Mouse (Mus musculus) adrenal gland, adult 18-20 months (tissue): ENCODE measurements around the gene Tmem41b. TPM values are rescaled to one million over a fixed set of nuclear protein-coding genes. Genes with fewer than 3 reads are reported as not detected.
"Not testable (repeated sequence)": the region's sequence is repeated elsewhere in the genome, so short reads cannot be mapped to it uniquely, and the experiment has no call there.

ENCODE experiments used
- DNase-seq, 2 experiments: peaks; one replicate each; pipeline ENCODE4 v3.0.0; 2021 to 2022; ENCODE audit warnings: low spot score in 2 of 2
- total RNA-seq, 2 experiments: library from RNA; stranded (reverse); gene quantifications; 1 replicate in 1 of 2; 2 replicates in 1 of 2; pipeline ENCODE4 v1.2.3; 2021

The Tmem41b gene
- total RNA-seq, 2 experiments from 2014 or later = 47.1 to 70.2 TPM

DNA sequence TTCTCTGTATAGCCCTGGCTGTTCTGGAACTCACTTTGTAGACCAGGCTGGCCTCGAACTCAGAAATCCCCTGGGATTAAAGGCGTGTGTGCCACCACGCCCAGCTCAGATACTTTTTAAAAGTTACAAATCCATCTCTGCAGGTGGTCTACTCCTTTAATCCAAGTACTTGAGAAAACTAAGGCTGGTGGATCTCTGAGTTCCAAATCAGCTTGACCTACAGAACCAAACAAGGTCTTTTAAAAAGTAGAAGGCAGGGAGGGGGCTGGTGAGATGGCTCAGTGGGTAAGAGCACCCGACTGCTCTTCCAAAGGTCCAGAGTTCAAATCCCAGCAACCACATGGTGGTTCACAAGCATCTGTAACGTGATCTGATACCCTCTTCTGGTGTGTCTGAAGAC, 2.1 kb downstream of the Tmem41b start:
- DNase-seq = not testable (repeated sequence)

DNA sequence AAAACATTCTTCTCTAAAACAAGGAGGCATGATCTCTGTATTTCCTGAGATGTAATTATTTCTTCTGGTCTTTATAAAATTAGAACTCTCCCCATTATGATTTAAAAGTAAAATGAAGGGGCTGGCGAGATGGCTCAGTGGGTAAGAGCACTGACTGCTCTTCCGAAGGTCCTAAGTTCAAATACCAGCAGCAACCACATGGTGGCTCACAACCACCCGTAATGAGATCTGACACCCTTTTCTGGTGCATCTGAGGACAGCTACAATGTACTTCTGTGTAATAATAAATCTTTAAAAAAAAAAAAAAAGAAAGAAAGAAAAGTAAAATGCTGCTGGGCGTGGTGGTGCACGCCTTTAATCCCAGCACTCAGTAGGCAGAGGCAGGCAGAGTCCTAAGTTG, 9.6 kb downstream of the Tmem41b start:
- not testable (repeated sequence) for DNase-seq

DNA sequence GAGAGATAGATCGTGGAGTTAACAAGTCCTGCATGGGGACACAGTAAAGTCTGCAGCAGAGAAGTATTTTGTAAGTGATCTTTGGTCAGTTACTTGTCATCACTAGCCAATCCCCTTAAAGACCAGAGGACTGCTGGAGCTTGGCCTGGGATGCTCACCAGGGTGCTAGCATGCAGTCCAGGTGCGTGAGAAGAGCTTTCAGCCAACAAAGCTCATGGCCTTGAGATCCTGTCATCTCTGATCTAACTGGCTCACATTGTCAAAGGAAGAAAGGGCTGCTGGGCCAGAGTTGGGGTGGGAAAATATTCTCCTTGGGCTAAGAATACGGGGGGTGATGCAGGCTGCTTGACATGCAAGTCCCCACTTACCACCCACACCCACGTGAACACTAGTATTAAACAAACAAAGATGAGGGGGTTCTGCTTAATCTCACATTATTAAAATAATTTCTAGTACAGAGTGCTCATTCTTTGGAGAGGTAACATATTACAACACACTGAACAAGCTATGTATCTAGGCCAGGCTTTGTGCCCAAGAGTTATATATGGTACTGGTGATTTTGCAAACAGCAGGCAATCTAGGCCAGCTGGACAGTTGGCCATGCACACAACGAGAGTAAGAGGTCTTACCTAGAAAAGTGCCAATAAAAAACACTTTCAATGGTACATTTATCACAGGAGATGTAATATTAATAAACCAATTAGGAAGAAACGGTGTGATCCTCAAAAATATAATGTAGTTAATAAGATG, 10.6 kb downstream of the Tmem41b start:
- DNase-seq = no peak

DNA sequence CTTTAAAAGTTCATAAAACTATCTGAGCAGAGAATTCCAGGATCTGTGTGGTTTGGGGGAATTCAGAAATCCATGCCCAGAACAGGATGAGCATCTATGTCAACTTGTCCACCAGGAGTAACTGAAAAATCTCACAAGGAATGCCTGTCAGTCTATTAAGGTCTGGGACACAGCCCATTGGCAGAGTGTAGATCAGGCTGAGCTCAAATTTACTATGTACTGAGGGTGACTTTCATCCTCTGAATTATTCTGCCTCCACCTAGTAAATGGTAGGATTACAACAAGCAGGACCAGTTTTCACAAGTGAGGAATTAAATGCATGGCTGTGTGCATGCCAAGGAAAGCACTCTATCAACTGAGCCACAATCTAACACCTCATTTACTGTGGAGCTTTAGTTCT, 17.2 kb downstream of the Tmem41b start:
- no peak for DNase-seq

DNA sequence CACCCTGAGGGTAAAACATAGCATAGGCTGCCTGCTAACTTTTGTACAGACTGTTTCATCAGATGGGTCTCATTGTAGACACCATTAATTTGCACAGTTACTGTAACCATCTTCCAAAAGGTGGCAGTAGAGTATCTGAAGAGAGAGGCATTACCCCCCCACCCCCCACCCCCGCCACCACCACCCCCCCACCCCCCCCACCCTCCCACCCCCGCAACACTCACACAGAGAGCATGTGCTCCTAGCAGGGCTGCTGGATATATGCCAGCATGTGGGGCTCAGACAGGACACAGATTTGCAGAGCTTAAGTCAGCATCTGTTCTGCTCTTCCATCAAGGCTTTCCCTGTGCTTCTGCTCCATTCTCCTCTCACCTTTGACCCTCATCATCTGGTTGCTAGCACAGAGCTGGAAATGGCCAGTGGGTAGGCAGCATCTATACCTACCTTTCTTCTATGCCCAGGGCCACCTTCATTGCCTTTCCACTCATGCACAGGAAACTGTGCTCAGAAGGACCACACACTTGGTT, 17.7 kb downstream of the Tmem41b start:
- DNase-seq = no peak

DNA sequence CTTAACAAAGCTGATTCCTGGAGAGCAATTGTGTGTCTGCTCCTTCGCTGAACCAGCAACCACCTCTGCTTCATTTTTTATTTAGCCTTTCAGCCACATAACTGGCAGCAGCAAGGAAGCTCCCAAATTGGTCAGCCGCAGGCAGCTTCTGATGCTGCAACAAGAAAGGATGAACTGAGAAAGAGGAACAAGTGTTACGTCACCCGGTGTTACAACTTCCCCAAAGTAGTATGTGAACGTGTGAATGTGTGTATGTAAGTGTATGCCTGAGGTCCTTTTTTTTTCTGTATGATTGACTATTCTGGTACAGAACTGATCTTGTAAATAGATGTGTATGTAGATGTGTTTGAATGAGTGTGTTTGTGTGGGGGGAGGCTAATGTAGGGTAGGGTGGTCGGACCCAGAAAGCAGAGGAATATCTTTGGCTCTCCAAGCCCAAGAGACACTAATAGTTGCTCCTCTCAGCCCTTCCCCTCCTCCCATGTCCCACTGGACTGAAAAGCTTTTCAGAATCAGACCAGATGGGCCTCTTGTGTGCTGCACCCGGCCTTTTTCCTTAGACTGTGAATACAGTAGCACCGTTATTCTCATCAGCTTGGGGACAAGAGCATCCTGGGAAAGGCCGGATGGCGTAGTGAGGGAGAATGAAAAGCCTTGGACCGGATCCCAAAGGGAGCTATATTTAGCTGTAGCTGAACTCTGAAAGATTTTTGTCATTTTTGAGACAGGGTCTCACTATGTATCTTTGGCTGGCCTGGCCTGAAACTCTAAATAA, 18.7 kb downstream of the Tmem41b start:
- no peak for DNase-seq

DNA sequence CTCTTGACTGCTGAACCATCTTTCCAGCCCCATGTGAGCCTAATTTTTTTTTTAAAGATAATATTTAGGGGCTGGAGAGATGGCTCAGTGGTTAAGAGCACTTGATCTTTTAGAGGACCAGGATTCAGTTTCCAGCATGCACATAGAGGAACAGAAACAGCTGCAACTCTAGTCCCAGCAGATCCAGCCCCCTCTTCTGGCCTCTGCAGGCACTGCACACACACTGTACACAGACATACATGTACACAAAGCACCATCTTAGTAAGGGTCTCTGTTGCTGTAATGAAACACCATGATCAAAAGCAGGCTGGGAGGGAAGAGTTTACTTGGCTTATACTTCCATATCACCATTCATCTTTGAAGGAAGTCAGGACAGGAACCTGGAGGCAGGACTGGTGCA, 21.1 kb downstream of the Tmem41b start:
- DNase-seq = no peak

DNA sequence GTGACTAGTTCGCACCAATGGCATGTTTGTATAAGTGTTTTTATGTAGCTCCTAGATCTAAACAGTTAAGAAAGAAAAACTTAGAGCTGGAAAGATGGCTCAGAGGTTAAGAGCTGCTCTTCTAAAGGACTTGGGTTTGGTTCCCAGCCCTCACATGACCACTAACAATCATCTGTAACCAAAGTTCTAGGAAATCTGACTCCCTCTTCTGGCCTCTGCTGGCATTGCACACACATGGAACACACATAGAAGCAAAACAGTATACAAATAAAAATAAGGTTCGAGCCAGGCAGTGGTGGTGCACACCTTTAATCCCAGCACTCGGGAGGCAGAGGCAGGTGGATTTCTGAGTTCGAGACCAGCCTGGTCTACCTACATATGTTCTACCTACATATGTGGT, 23.0 kb downstream of the Tmem41b start:
- no peak for DNase-seq

DNA sequence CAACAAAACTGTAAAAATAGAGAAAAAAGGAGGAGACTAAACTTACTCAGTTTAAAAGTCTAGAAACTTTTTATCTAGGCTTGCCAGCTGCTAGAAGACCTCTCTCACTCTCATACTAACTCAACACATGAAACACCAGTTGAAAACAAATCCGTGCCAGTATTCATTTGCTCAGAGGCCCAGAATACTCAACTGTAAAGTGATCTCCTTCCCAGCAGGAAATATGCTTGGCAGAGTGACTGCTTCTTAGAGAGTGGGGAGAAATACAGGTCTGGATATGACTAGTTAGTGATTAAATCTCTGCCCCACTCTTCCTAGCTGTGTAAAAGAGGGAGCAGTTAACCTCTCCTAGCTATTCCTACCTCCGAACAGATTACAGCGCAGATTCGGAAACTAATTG, 24.1 kb downstream of the Tmem41b start:
- no peak for DNase-seq

DNA sequence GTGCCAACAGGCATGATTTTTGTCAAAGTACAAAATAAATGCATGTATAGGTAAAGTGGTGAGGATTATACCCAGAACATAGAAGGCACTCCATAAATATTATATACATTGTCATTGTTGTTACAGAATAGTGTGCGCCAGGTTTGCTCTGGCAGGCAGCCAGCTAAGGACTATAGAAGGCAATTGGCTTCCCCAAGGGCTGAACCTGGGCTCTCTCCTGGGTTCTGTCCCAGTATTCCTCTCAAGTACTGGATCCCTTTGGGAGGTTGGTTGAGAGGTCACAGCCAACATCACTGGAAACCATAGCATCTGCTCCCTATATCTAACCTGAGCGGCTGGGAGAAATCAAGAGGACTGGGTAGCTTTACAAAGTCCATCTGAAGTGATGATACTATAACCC, 25.2 kb downstream of the Tmem41b start:
- no peak for DNase-seq

DNA sequence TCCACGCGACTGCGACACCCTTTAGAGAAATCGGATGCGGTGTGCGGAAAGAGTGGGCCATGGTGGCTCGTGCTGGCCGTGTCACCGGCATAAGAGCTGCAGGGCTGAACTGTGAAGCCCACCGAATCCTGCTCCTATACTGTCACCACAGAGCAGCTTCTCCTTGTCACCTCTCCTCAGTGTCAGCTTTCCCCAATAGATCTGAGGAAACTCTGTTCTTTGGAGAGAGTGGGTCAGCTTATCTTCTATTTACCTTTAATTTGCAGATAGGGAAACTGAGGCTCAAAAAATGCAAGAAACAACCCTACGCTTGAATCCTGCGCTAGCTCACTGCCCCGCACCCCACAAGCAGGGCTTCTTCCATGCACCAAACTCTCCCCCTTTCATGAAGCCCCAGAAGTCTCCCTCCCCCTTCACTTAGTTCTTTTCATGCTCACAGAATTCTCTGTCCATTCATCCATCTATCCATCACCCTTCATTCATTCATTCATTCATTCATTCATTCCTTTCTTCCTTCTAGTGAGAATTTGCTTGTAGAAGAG, 26.0 kb downstream of the Tmem41b start:
- no peak for DNase-seq

DNA sequence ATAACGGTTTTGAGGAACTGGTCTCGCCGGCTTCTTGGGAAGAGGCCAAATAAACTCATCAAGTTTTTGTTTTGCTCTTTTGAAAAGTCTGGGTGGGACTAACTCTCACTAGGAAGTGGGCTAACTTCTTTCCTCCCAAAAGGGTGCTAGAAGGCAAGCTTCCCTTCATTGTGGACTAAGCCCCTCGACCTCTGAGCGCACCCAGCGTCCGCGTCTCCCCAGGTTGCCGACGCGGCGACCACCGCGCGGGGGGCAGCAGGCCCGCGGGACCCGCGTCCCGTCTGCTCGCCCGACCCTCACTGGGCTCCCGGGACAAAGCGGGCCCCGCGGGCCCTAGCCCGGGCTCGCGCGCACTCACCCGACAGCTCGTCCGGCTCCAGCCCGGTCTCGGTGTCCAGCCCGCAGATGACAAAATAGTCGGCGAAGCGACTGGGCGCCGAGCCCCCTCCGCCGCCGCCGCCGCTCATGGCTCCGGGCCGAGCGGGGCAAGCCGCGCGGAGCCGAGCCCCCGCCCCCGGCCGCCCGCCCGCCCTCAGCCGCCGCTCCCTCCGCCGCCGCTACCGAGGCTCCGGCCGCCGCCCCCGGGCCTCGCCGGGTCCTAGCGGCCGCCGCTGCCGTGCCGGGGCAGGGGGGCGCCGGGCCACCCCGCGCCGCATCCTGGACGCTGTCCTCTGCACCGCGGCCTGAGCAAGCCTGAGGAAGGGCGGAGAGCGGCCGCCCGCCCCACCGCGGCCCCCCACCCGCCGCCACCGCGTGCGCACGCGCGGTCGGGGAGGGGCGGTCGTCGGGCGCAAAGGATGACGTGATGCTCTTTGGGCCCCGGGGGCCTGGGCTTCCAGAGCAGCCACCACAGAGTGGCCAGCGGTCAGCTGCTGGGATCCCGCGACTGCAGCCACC, 26.8 kb downstream of the Tmem41b start, which contains the start of gene Dennd5a:
TSS of gene Dennd5a (minus strand) at position 755 of the 897 bp plus-strand sequence.
- peak; percentile 74 for DNase-seq

DNA sequence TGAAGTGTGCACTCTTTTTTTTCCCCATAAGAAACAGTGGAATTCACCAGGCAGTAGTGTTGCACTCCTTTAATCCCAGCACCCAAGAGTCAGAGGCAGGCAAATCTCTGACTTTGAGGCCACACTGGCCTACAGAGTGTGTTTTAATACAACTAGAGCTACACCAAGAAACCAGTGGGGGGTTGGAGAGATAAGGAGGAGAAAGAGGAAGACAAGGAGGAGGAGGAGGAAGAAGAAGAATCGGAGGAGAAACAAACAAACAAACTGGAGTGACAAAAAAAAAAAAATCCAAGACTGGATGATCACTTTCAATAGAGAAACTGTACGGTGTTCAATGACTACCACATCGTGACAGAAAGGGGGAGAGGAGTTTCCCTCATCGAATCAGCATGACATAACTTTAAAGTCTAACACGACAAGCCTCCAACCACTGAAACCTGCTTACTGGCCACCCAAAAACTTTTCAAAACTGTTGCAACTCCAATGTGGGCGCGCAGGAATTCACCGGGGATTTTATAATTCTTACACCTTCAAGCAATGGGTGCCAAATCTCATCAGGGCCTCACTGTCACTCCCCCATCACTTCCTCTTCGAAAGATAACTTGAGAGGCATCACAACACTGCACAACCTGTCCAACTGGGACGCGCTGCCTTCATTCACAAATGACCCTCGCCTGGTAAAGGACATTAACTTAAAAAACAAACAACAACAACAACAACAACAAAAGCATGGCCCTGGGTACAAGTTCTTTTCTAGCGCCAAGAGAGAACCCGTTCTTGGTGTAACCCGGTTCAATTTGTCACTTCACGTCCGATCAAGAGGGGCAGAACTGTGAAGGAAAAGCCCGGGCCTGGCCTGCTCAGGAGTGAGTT, 27.6 kb downstream of the Tmem41b start:
- DNase-seq = no peak

DNA sequence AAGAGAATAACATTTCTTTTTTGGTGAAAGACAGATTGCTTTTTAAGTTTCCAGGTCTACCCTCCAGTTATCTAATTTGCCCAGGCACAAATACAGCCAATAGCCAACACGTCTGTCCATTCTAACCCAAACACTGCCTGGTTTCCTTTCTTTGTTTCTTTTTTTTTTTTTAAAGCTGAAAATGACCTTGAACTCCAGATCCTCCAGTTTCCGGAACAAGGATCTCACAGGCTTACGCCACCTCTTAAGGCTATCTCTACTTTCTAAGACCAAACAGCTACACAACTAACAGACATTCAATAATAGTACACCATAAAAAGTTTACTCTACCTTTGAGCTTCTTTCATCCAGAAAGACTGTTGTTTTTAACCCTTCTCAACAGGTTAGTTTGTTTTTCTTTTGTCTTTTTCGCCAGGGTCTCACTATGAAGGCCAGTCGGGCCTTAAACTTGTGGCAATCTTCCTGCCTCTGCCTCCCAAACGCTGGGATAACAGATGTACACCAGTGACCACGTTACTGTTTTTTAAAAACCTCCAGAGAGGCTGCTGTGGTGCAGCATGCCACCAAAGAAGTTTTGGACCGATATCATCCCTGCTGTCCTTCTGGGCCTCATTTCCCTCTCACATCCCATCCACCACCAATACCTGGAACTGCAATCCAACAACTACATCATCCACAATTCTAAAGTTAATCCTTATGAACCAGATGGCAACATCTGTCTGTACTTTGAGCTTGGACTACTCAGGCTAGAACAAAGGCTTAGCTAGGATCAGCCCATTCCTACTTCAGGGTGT, 28.5 kb downstream of the Tmem41b start:
- no peak for DNase-seq

DNA sequence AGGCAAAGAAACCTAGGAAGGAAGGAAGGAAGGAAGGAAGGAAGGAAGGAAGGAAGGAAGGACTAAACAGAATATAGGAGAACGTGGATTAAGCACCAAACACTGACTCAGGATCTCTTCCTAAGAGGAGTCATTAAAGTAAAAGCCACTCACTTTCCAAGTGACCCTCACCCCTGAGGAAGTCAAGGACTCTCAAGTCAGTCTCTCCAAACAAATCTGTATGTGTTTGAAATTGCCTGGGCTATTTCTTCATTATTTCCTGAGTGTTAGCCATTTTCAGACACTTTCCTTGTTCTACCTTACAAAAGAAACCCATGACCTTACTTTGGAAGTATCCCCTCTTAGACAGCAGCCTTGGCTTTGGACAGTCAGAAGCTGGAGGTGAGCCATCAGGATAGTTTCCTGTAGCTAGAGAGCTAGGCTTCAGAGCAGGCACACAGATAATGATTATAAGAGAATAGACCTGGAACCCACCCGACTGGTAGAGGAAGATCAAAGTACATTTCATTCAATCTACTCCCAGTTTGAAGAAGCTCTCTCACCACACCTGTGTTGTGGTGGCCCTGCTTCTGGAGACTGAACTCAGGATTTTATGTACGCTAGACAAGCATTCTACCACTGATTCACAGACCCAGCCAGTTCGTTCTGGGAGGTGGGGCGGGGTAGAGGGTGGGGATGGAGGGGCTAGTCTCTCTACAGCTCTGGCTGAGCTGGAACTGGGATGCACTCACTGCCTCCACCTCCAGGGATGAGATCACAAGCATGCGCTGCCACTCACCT, 31.9 kb downstream of the Tmem41b start:
- DNase-seq = no peak

DNA sequence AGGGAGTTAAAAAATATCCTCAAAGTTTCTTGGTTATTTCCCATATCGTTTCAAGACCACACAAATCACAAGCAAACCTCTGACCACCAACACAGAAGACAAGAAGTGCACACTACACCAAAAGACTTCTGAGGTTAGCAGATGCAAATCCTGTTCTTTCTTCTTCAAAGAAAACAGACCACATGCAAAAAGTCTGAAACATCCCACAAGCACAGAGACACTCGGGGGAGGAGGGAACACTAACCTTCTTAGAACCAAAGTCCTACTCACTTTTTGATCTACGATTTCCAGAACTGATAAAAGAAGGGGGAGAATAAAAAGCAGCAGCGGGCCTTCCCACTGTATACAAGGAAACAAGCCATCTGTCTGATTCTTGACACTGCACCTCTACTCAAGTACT, 35.4 kb downstream of the Tmem41b start:
- DNase-seq = no peak

DNA sequence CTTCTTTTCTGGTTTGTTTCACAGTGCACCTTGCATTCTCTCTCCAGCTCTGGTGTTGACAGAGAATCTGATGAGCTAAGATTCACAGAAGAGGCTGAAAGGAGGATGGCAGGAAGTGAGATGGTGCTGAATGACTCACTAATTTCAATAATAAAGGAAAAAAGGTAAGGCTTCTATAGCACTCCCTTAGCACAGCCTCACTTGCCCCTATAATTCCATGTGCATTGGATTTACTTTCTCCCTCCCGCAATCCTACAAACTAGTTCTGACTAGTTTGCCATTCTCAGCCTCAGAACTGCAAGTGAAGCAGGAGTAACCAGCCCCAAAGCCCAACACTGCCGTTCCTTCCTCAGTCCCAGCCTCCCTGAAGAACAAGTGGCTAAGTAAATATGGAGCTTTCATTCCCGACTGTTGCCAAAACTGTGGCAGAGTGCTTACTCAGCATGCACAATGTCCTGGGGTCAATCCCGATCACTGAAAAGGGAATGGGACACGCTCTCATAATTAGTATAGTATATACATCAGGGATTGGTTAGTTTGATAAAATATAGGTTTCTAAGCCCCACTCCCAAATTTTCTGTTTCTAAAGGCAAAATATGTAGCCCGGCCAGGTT, 42.2 kb downstream of the Tmem41b start:
- DNase-seq = no peak

DNA sequence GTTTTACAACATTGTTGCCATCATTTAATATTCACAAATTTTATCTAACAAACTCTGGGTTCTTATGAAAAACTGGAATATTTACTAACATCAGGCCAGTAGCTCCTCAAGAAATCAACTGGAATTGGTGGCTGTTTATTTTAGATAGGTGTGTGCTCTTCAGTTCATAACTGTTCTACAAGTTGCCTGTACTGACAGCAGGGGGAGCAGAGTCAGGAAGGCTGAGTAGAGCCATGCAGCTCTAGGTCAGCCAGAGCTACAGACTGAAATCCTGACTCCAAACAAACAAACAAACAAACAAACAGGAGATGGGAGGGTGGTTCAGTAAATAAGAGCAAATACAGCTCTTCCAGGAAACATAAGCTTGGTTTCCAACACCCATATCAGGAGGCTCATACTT, 57.1 kb downstream of the Tmem41b start:
- DNase-seq = no peak
